Comparison of ENCODE assay signal across 10 mouse cellular contexts in the genomic region with DNA sequence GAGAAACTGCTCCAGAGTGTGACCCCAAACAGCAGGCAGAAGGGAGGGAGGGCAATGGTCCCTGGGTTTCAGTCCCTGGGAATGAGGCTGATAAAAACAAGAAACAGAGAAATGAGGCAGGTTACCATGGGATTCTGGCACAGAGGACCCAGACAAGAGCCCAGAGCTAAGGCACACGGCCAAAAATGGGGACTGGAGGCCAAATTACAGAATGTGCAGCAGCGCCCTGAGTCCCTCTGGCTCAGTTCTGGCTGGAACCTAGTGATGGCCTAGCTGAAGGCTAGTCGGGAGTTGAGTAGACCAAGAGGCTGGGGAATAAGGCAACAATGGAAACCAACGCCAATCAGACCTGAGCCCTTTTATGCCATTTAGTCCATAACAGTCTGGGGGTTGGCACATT. TPM values are rescaled to one million over a fixed set of nuclear protein-coding genes. Genes with fewer than 3 reads are reported as not detected.
DNase-seq lines count a peak whose midpoint lies in the region; ATAC-seq and TF ChIP-seq lines count a peak whose summit lies in the region.
"Had no signal": no experiment of that assay in that cellular context is flagged by ENCODE, and none has a peak within 500 bp of the region (broad histone marks: within the 10 kb centered on the region; RNA-seq: fewer than 3 reads in every experiment).

No protein-coding gene starts in this region.

- peaks cover 10% of the 10 kb centered on the region for H3K4me1 ChIP-seq in kidney, embryonic 15.5 days
- H3K4me1 ChIP-seq: midbrain, embryonic 12.5 days had no signal

- no peak for DNase-seq in kidney, adult 11 months
- peak; percentile 94 for DNase-seq in brain, embryonic 14.5 days (ENCODE audit: low read depth)
- DNase-seq in gastrocnemius, adult 2 months: peak; percentile 90
- peak; percentile 75 to 90 for DNase-seq in layer of hippocampus, adult 18-20 months (ENCODE audit: low spot score in 2 of 2)
- peak; percentile 71 for DNase-seq in lung, postnatal 25 days (ENCODE audit: low spot score)
- no peak for DNase-seq in spleen, postnatal 4 days (ENCODE audit: low spot score in 2 of 2)

- no peaks in the 10 kb centered on the region for H3K27me3 ChIP-seq in kidney, embryonic 15.5 days
- H3K27me3 ChIP-seq: embryonic facial prominence, embryonic 12.5 days; midbrain, embryonic 12.5 days had no signal

- H3K4me2 ChIP-seq in kidney, embryonic 15.5 days: no peak overlapping the region
- H3K4me2 ChIP-seq: embryonic facial prominence, embryonic 12.5 days; midbrain, embryonic 12.5 days had no signal

- H3K4me3 ChIP-seq in kidney, embryonic 15.5 days (replicated peaks): no peak overlapping the region
- no peak overlapping the region for H3K4me3 ChIP-seq in gastrocnemius, adult 2 months
- H3K4me3 ChIP-seq: embryonic facial prominence, embryonic 12.5 days; midbrain, embryonic 12.5 days had no signal

- H3K27ac ChIP-seq in kidney, embryonic 15.5 days: 0 out of 2 replicates have a peak overlapping the region, but pooled peaks have one; percentile 1
- H3K27ac ChIP-seq in gastrocnemius, adult 2 months: peak overlapping the region; percentile 77
- H3K27ac ChIP-seq: embryonic facial prominence, embryonic 12.5 days; midbrain, embryonic 12.5 days had no signal

- 83% methylated on average over 4 of the region's 4 CpGs for WGBS in kidney, embryonic 15.5 days

- TF ChIP-seq CTCF in brain, embryonic 14.5 days (IDR thresholded peaks at IDR 0.05; ENCODE audit: borderline replicate concordance, extremely low read depth, insufficient read depth, insufficient read length): no peak
- no peak for TF ChIP-seq CTCF in gastrocnemius, adult 2 months (IDR thresholded peaks at IDR 0.05)

- intact Hi-C loops in gastrocnemius, adult 2 months (cut with DNase I): no loop called here

- H3K9me3 ChIP-seq in kidney, embryonic 15.5 days (replicated peaks): no peaks in the 10 kb centered on the region
- H3K9me3 ChIP-seq: embryonic facial prominence, embryonic 12.5 days; midbrain, embryonic 12.5 days had no signal

- no peak for TF ChIP-seq POLR2A in brain, embryonic 14.5 days (IDR thresholded peaks at IDR 0.05; ENCODE audit: borderline replicate concordance, extremely low read depth, insufficient read depth, insufficient read length, poor library complexity, severe bottlenecking)

- no peaks in the 10 kb centered on the region; the same call in 1 of the 2 replicates for H3K36me3 ChIP-seq in kidney, embryonic 15.5 days
- H3K36me3 ChIP-seq: midbrain, embryonic 12.5 days had no signal

- H3K9ac ChIP-seq in kidney, embryonic 15.5 days: no peak overlapping the region
- H3K9ac ChIP-seq: embryonic facial prominence, embryonic 12.5 days; midbrain, embryonic 12.5 days had no signal

- no peak for ATAC-seq in kidney, embryonic 15.5 days (replicated peaks; ENCODE audit: low FRiP score)
- ATAC-seq in CD4-positive, CD25-positive, alpha-beta regulatory T cell, adult 4 months: no peak

RNA-seq across cellular contexts. Expression of a gene that starts 28.1 kb away (rescaled TPM):
- 20.6 and 21.9 TPM in 2 replicates for polyA plus RNA-seq in kidney, embryonic 15.5 days (2015; fragmentation: Nextera tagmentation; extraction: Ambion mirVana)
- 13.0 and 18.1 TPM in 2 replicates for polyA plus RNA-seq in brain, embryonic 14.5 days (2012; rRNA removed)
- total RNA-seq in gastrocnemius, adult 2 months (2021): 10 to 100 TPM; 12.0 to 13.1 TPM
- total RNA-seq in layer of hippocampus, adult 18-20 months (2021): 10 to 100 TPM; 20.2 to 20.8 TPM
- 10 to 100 TPM; 17.1 to 21.3 TPM for polyA plus RNA-seq in CD4-positive, CD25-positive, alpha-beta regulatory T cell, adult 4 months (2017; shearing (Covaris generic))

Comparison
In these comparisons a context has a peak if more than half of its experiments do, and no peak if none do; other contexts are left out.
1. DNase-seq: peak in brain, embryonic 14.5 days (single experiment), gastrocnemius, adult 2 months (single experiment), layer of hippocampus, adult 18-20 months (2 of 2) and lung, postnatal 25 days (single experiment); none in kidney, adult 11 months (single experiment) and spleen, postnatal 4 days (0 of 2).